Mouse (Mus musculus) stomach, embryonic 14.5 days (tissue): ENCODE data around the gene Astn1. TPM values are rescaled to one million over a fixed set of nuclear protein-coding genes. Genes with fewer than 3 reads are reported as not detected.

ENCODE experiments used
- ATAC-seq: fragments of 200-750 bp; cut with Nextera tagmentation; 2 replicates; pipeline ENCODE4 v1.8.0; 2017; ENCODE audit warnings: low read depth, moderate TSS enrichment; ENCODE audit not compliant: insufficient number of reproducible peaks, insufficient read depth, low FRiP score
- H3K27ac ChIP-seq: fragments of 300-500 bp; sonication (generic); 2 replicates; pipeline ENCODE4 v1.5.1; 2014; ENCODE audit warnings: mild to moderate bottlenecking, low read length, moderate library complexity, mixed read lengths
- H3K27me3 ChIP-seq: fragments of 300-500 bp; sonication (generic); 2 replicates; pipeline ENCODE4 v1.6.1; 2014; ENCODE audit warnings: low read length, control low read depth, mixed read lengths; ENCODE audit not compliant: control insufficient read depth, insufficient read depth
- H3K36me3 ChIP-seq: fragments of 300-500 bp; sonication (generic); 2 replicates; pipeline ENCODE4 v1.6.1; 2014; ENCODE audit warnings: mild to moderate bottlenecking, control low read depth, low read length, moderate library complexity, mixed read lengths; ENCODE audit not compliant: control insufficient read depth, insufficient read depth
- H3K4me1 ChIP-seq: fragments of 300-500 bp; sonication (generic); 2 replicates; pipeline ENCODE4 v1.6.1; 2014; ENCODE audit warnings: low read length, control low read depth, mixed read lengths; ENCODE audit not compliant: control insufficient read depth, insufficient read depth
- H3K4me2 ChIP-seq: fragments of 300-500 bp; sonication (generic); replicated peaks from 2 replicates; pipeline ENCODE4 v1.6.1; 2014; ENCODE audit warnings: low read depth, low read length, control low read depth
- H3K4me3 ChIP-seq: fragments of 300-500 bp; sonication (generic); 2 replicates; pipeline ENCODE4 v1.5.1; 2014; ENCODE audit warnings: low read depth, low read length, control low read depth
- H3K9ac ChIP-seq: fragments of 300-500 bp; sonication (generic); replicated peaks from 2 replicates; pipeline ENCODE4 v1.6.1; 2014; ENCODE audit warnings: low read depth, mild to moderate bottlenecking, control low read depth, low read length, moderate library complexity, mixed read lengths
- H3K9me3 ChIP-seq: fragments of 300-500 bp; sonication (generic); 2 replicates; pipeline ENCODE4 v1.6.1; 2016; ENCODE audit warnings: low read depth, low read length, control low read depth; ENCODE audit not compliant: control insufficient read depth
- WGBS: fragments of 180-500 bp; shearing (Covaris S2); extraction: QIAGEN DNeasy Blood & Tissue Kit; methylation state at CpG from one replicate; pipeline ENCODE4 v1.1.7; 2014; 5-methylcytosine and 5-hydroxymethylcytosine counted together
- polyA plus RNA-seq: library from polyadenylated mRNA; unstranded; fragments of >200 nt; fragmentation: Nextera tagmentation; extraction: Ambion mirVana; gene quantifications from 2 replicates; pipeline ENCODE4 v1.2.1, GENCODE M21; 2014

Gene Astn1
- 3.8 and 4.5 TPM in 2 replicates for polyA plus RNA-seq

GRCm38 (mm10) chr1:158361964-158362291, at the start of gene Astn1:
Gene Astn1, plus strand, starts transcription at chr1:158362273.
- no peak within 1 kb of the TSS for H3K27ac ChIP-seq
- peak within 1 kb of the TSS; percentile 32 for H3K4me3 ChIP-seq
- no peak; the same call in 1 of the 2 replicates for ATAC-seq
- no peaks in the 10 kb centered on the region for H3K9me3 ChIP-seq
- H3K36me3 ChIP-seq = no peaks in the 10 kb centered on the region
- H3K4me1 ChIP-seq = no peaks in the 10 kb centered on the region
- peak within 1 kb of the TSS; percentile 51 for H3K4me2 ChIP-seq
- 0 out of 2 replicates have a peak within 1 kb of the TSS, but pooled peaks have one; percentile 14 for H3K9ac ChIP-seq
- WGBS = 0% methylated on average over 2 of the region's 2 CpGs
- peaks cover 4% of the 10 kb centered on the region; the same call in 1 of the 2 replicates for H3K27me3 ChIP-seq

GRCm38 (mm10) chr1:158323325-158323724, 38.7 kb upstream of the Astn1 start:
- no peak overlapping the region for H3K27ac ChIP-seq
- WGBS = 77% methylated on average over 6 of the region's 6 CpGs
- no peak overlapping the region for H3K4me3 ChIP-seq
- H3K9me3 ChIP-seq = no peaks in the 10 kb centered on the region
- no peaks in the 10 kb centered on the region for H3K36me3 ChIP-seq
- H3K27me3 ChIP-seq = no peaks in the 10 kb centered on the region
- no peak overlapping the region for H3K9ac ChIP-seq
- H3K4me1 ChIP-seq = no peaks in the 10 kb centered on the region
- no peak for ATAC-seq
- H3K4me2 ChIP-seq = no peak overlapping the region

GRCm38 (mm10) chr1:158328126-158328525, 33.9 kb upstream of the Astn1 start:
- whole genome bisulfite sequencing = 79% methylated on average over 5 of the region's 5 CpGs
- no peaks in the 10 kb centered on the region for H3K27me3 ChIP-seq
- no peak overlapping the region for H3K4me3 ChIP-seq
- no peak overlapping the region for H3K27ac ChIP-seq
- H3K9me3 ChIP-seq = no peaks in the 10 kb centered on the region
- no peaks in the 10 kb centered on the region for H3K4me1 ChIP-seq
- ATAC-seq = no peak
- H3K36me3 ChIP-seq = no peaks in the 10 kb centered on the region
- no peak overlapping the region for H3K9ac ChIP-seq
- no peak overlapping the region for H3K4me2 ChIP-seq

- WGBS = 77% methylated on average over 2 of the region's 2 CpGs
- Histone ChIP-seq H3K27me3 (no peaks in the 10 kb centered on the region), H3K4me2 (no peak overlapping the region), H3K36me3 (no peaks in the 10 kb centered on the region), H3K9me3 (no peaks in the 10 kb centered on the region), H3K27ac (no peak overlapping the region), H3K4me1 (no peaks in the 10 kb centered on the region), H3K9ac (no peak overlapping the region), H3K4me3 (no peak overlapping the region)
- ATAC-seq = no peak
Measured at GRCm38 (mm10) chr1:158328839-158329238, 33.2 kb upstream of the Astn1 start.

GRCm38 (mm10) chr1:158343243-158343714, 18.8 kb upstream of the Astn1 start:
- 51% methylated on average over 6 of the region's 6 CpGs for WGBS

GRCm38 (mm10) chr1:158353656-158354371, 8.3 kb upstream of the Astn1 start:
- WGBS = 44% methylated on average over 5 of the region's 5 CpGs
- Histone ChIP-seq H3K9ac (no peak overlapping the region), H3K4me2 (no peak overlapping the region), H3K4me1 (no peaks in the 10 kb centered on the region), H3K9me3 (no peaks in the 10 kb centered on the region), H3K36me3 (no peaks in the 10 kb centered on the region), H3K27ac (no peak overlapping the region), H3K4me3 (no peak overlapping the region), H3K27me3 (peaks cover 9% of the 10 kb centered on the region; the same call in 1 of the 2 replicates)
- no peak for ATAC-seq

More at GRCm38 (mm10) chr1:158343243-158343714, 18.8 kb upstream of the Astn1 start:
- Histone ChIP-seq H3K9ac (no peak overlapping the region), H3K27ac (no peak overlapping the region), H3K4me1 (no peaks in the 10 kb centered on the region), H3K4me2 (no peak overlapping the region), H3K27me3 (no peaks in the 10 kb centered on the region), H3K9me3 (no peaks in the 10 kb centered on the region), H3K4me3 (no peak overlapping the region), H3K36me3 (no peaks in the 10 kb centered on the region)
- no peak for ATAC-seq

GRCm38 (mm10) chr1:158355177-158356050, 6.7 kb upstream of the Astn1 start:
- H3K9me3 ChIP-seq = no peaks in the 10 kb centered on the region
- H3K9ac ChIP-seq = no peak overlapping the region
- no peak overlapping the region for H3K27ac ChIP-seq
- H3K27me3 ChIP-seq = peaks cover 9% of the 10 kb centered on the region; the same call in 1 of the 2 replicates
- peak overlapping the region; percentile 51 for H3K4me2 ChIP-seq
- H3K4me3 ChIP-seq = peak overlapping the region; percentile 33
- WGBS = 13% methylated on average over 28 of the region's 28 CpGs
- ATAC-seq = no peak
- no peaks in the 10 kb centered on the region for H3K4me1 ChIP-seq
- H3K36me3 ChIP-seq = no peaks in the 10 kb centered on the region

GRCm38 (mm10) chr1:158356051-158356461, 6.0 kb upstream of the Astn1 start, which contains the start of gene Brinp2:
Gene Brinp2, minus strand, starts transcription at chr1:158356326.
- no peak within 1 kb of the TSS for H3K9ac ChIP-seq

More at GRCm38 (mm10) chr1:158356051-158356461, 6.0 kb upstream of the Astn1 start, which contains the start of gene Brinp2:
- under 1% methylated on average over 30 of the region's 30 CpGs for WGBS
- peak; percentile 91 for ATAC-seq
- no peaks in the 10 kb centered on the region for H3K9me3 ChIP-seq
- H3K27me3 ChIP-seq = peaks cover 9% of the 10 kb centered on the region; the same call in 1 of the 2 replicates
- H3K4me3 ChIP-seq = peak within 1 kb of the TSS; percentile 33
- no peaks in the 10 kb centered on the region for H3K4me1 ChIP-seq
- H3K27ac ChIP-seq = no peak within 1 kb of the TSS
- H3K4me2 ChIP-seq = peak within 1 kb of the TSS; percentile 51
- no peaks in the 10 kb centered on the region for H3K36me3 ChIP-seq
